Mouse (Mus musculus) forebrain, embryonic 14.5 days (tissue): ENCODE measurements around the gene Tpd52l1. TPM values are rescaled to one million over a fixed set of nuclear protein-coding genes. Genes with fewer than 3 reads are reported as not detected.
A peak's percentile ranks its signal among the peaks of the same experiment; 100 is the strongest.

Source experiments
- ATAC-seq: fragments of 200-750 bp; cut with Nextera tagmentation; 2 replicates; pipeline ENCODE4 v1.8.0; 2017; ENCODE audit warnings: mild to moderate bottlenecking, moderate library complexity
- DNase-seq: peaks from one replicate; pipeline ENCODE4 v3.0.0-alpha.2; 2015; ENCODE audit warnings: low spot score
- H3K27ac ChIP-seq: fragments of 300-500 bp; sonication (generic); 2 replicates; pipeline ENCODE4 v1.5.1; 2014; ENCODE audit warnings: low read depth, mild to moderate bottlenecking, control low read depth, low read length, moderate library complexity
- H3K27me3 ChIP-seq: fragments of 300-500 bp; sonication (generic); replicated peaks from 2 replicates; pipeline ENCODE4 v1.6.1; 2014; ENCODE audit warnings: low read length, control low read depth, mixed read lengths; ENCODE audit not compliant: control insufficient read depth, insufficient read depth
- H3K36me3 ChIP-seq: fragments of 300-500 bp; sonication (generic); 2 replicates; pipeline ENCODE4 v1.6.1; 2014; ENCODE audit warnings: low read length, control low read depth; ENCODE audit not compliant: control insufficient read depth, insufficient read depth
- H3K4me1 ChIP-seq: fragments of 300-500 bp; sonication (generic); 2 replicates; pipeline ENCODE4 v1.6.1; 2014; ENCODE audit warnings: antibody characterized with exemption, low read length, control low read depth; ENCODE audit not compliant: control insufficient read depth, insufficient read depth
- H3K4me2 ChIP-seq: fragments of 300-500 bp; sonication (generic); 2 replicates; pipeline ENCODE4 v1.6.1; 2014; ENCODE audit warnings: mild to moderate bottlenecking, control low read depth, low read length
- H3K4me3 ChIP-seq: fragments of 300-500 bp; sonication (generic); 2 replicates; pipeline ENCODE4 v1.5.1; 2014; ENCODE audit warnings: low read depth, low read length, control low read depth
- H3K9ac ChIP-seq: fragments of 300-500 bp; sonication (generic); 2 replicates; pipeline ENCODE4 v1.6.1; 2014; ENCODE audit warnings: mild to moderate bottlenecking, low read length, control low read depth, moderate library complexity
- H3K9me3 ChIP-seq: fragments of 300-500 bp; sonication (generic); replicated peaks from 2 replicates; pipeline ENCODE4 v1.6.1; 2016; ENCODE audit warnings: low read length, control low read depth, mixed read lengths; ENCODE audit not compliant: control insufficient read depth
- WGBS: fragments of 180-500 bp; shearing (Covaris S2); extraction: QIAGEN DNeasy Blood & Tissue Kit; methylation state at CpG from one replicate; pipeline ENCODE4 v1.1.7; 2014; 5-methylcytosine and 5-hydroxymethylcytosine counted together
- polyA plus RNA-seq: library from polyadenylated mRNA; unstranded; fragments of >200 nt; fragmentation: Nextera tagmentation; extraction: Ambion mirVana; gene quantifications from 2 replicates; pipeline ENCODE4 v1.2.1, GENCODE M21; 2014

Tpd52l1 gene
- polyA plus RNA-seq, 1 experiment from 2014 or later: 20.4 TPM

DNA sequence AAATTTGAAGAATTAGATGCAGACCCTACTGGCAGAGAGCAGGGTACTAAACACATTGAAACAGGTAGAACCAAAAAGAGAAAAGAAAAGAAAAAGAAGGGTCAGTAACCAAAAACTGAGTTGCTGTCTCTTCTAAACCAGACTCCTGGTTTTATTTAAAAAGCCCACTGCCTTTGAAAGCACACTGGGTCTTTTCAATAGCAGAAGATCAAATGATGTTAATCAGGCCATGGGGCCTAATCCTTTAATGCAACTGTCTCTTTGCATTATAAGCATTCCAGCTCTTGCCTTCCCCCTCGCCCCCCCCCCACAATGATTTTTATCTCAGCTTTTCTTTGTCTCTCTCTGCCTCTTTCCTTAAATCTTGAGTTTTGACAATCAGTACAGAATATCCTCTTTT lies 149.3 kb downstream of the Tpd52l1 start:
- peaks cover 8% of the 10 kb centered on the region for H3K4me1 ChIP-seq
- H3K27ac ChIP-seq: no peak overlapping the region
- no peaks in the 10 kb centered on the region for H3K27me3 ChIP-seq
- DNase-seq (no peak), ATAC-seq (no peak)
- no peak overlapping the region for H3K4me3 ChIP-seq
- no peak overlapping the region for H3K4me2 ChIP-seq
- H3K36me3 ChIP-seq: no peaks in the 10 kb centered on the region
- no peak overlapping the region for H3K9ac ChIP-seq
- WGBS: 20% methylated on average over 1 of the region's 1 CpGs
- H3K9me3 ChIP-seq: no peaks in the 10 kb centered on the region

DNA sequence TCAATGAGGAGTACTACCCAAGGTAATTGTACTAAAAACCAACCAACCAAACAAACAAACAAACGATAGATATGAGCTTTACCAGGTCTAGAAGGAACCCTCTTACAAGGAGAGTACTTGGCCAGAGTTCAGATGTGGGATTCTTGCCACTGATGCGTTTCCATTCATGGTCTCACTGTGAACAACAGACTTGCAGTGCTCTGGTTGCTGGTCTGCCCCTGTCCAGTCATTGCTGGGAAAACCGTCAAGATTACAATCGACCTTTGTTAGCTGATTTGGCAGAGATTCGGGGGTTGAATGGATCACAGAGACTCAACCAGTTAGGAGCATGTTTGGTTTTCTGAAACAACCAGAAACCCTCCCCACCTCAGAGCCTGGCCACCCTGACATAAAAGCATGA lies 150.1 kb downstream of the Tpd52l1 start:
- Histone ChIP-seq H3K9me3 (no peaks in the 10 kb centered on the region), H3K4me1 (peaks cover 8% of the 10 kb centered on the region), H3K4me3 (no peak overlapping the region), H3K36me3 (no peaks in the 10 kb centered on the region), H3K9ac (no peak overlapping the region), H3K27me3 (no peaks in the 10 kb centered on the region), H3K27ac (no peak overlapping the region), H3K4me2 (no peak overlapping the region)
- ATAC-seq (peak; percentile 38; the same call in 1 of the 2 replicates), DNase-seq (peak; percentile 59)
- WGBS: 13% methylated on average over 5 of the region's 5 CpGs

- Histone ChIP-seq H3K36me3 (no peaks in the 10 kb centered on the region), H3K27ac (no peak overlapping the region), H3K9ac (no peak overlapping the region), H3K4me1 (no peaks in the 10 kb centered on the region), H3K27me3 (no peaks in the 10 kb centered on the region), H3K9me3 (no peaks in the 10 kb centered on the region), H3K4me2 (no peak overlapping the region), H3K4me3 (no peak overlapping the region)
- WGBS: 90% methylated on average over 4 of the region's 4 CpGs
- ATAC-seq: no peak
- no peak for DNase-seq
These were observed 156.9 kb downstream of the Tpd52l1 start for GRCm38 (mm10) chr10:31288697-31289390.

- H3K27ac ChIP-seq: no peak overlapping the region
- H3K9ac ChIP-seq: no peak overlapping the region
- no peaks in the 10 kb centered on the region for H3K27me3 ChIP-seq
- no peak for ATAC-seq
- no peak overlapping the region for H3K4me2 ChIP-seq
- H3K36me3 ChIP-seq: no peaks in the 10 kb centered on the region
- H3K4me3 ChIP-seq: no peak overlapping the region
- H3K4me1 ChIP-seq: no peaks in the 10 kb centered on the region
- no peaks in the 10 kb centered on the region for H3K9me3 ChIP-seq
- DNase-seq: no peak
These were observed 158.0 kb downstream of the Tpd52l1 start for GRCm38 (mm10) chr10:31287787-31288186.

Other genes starting within 250 kb of the Tpd52l1 start
- 60.6 and 64.7 TPM in 2 replicates for gene Hddc2, start 132.6 kb downstream of the Tpd52l1 start, polyA plus RNA-seq
- 2.1 TPM in 2 replicates for gene Rnf217, start 163.2 kb upstream of the Tpd52l1 start, polyA plus RNA-seq